Mouse (Mus musculus) forebrain, postnatal 0 days (tissue): Measurements from ENCODE around the gene Bend3. TPM values are rescaled to one million over a fixed set of nuclear protein-coding genes. Genes with fewer than 3 reads are reported as not detected.

Source experiments
- ATAC-seq: fragments of 200-750 bp; cut with Nextera tagmentation; 2 replicates; pipeline ENCODE4 v1.8.0; 2017; ENCODE audit warnings: mild to moderate bottlenecking, moderate library complexity
- DNase-seq: peaks from one replicate; pipeline ENCODE4 v3.0.0-alpha.2; 2015
- H3K27ac ChIP-seq: fragments of 300-500 bp; sonication (generic); 2 replicates; pipeline ENCODE4 v1.5.1; 2014; ENCODE audit warnings: low read depth, mild to moderate bottlenecking, antibody characterized with exemption, low read length, moderate library complexity, mixed read lengths
- H3K27me3 ChIP-seq: fragments of 300-500 bp; sonication (generic); 2 replicates; pipeline ENCODE4 v1.6.1; 2014; ENCODE audit warnings: mild to moderate bottlenecking, low read length, mixed read lengths; ENCODE audit not compliant: insufficient read depth
- H3K36me3 ChIP-seq: fragments of 300-500 bp; sonication (generic); 2 replicates; pipeline ENCODE4 v1.6.1; 2014; ENCODE audit warnings: mild to moderate bottlenecking, moderate library complexity; ENCODE audit not compliant: insufficient read depth
- H3K4me1 ChIP-seq: fragments of 300-500 bp; sonication (generic); 2 replicates; pipeline ENCODE4 v1.6.1; 2014; ENCODE audit warnings: antibody characterized with exemption; ENCODE audit not compliant: insufficient read depth
- H3K4me2 ChIP-seq: fragments of 300-500 bp; sonication (generic); 2 replicates; pipeline ENCODE4 v1.6.1; 2014; ENCODE audit warnings: low read depth, mild to moderate bottlenecking, moderate library complexity
- H3K4me3 ChIP-seq: fragments of 300-500 bp; sonication (generic); 2 replicates; pipeline ENCODE4 v1.5.1; 2014; ENCODE audit warnings: low read depth, low read length, mixed read lengths
- H3K9ac ChIP-seq: fragments of 300-500 bp; sonication (generic); 2 replicates; pipeline ENCODE4 v1.6.1; 2014; ENCODE audit warnings: mild to moderate bottlenecking
- H3K9me3 ChIP-seq: fragments of 300-500 bp; sonication (generic); 2 replicates; pipeline ENCODE4 v1.6.1; 2016; ENCODE audit warnings: low read length
- CTCF ChIP-seq: sonication (generic); IDR thresholded peaks from 2 replicates; pipeline ENCODE4 v1.5.1; 2016; ENCODE audit warnings: antibody characterized with exemption, control low read depth, low read depth
- WGBS: fragments of 180-500 bp; shearing (Covaris S2); extraction: QIAGEN DNeasy Blood & Tissue Kit; methylation state at CpG from one replicate; pipeline ENCODE4 v1.1.7; 2014; 5-methylcytosine and 5-hydroxymethylcytosine counted together
- polyA plus RNA-seq: library from polyadenylated mRNA; unstranded; fragments of >200 nt; fragmentation: Nextera tagmentation; extraction: Ambion mirVana; gene quantifications from 2 replicates; pipeline ENCODE4 v1.2.1, GENCODE M21; 2015
- total RNA-seq: library from RNA; depleted of rRNA; stranded (reverse); fragments of >200 nt; gene quantifications from 2 replicates; pipeline ENCODE4 v1.2.3, GENCODE M21; 2014

Bend3 gene
- total and polyA plus RNA-seq, 2 experiments from 2014 or later: 2.2 to 11.1 TPM

DNA sequence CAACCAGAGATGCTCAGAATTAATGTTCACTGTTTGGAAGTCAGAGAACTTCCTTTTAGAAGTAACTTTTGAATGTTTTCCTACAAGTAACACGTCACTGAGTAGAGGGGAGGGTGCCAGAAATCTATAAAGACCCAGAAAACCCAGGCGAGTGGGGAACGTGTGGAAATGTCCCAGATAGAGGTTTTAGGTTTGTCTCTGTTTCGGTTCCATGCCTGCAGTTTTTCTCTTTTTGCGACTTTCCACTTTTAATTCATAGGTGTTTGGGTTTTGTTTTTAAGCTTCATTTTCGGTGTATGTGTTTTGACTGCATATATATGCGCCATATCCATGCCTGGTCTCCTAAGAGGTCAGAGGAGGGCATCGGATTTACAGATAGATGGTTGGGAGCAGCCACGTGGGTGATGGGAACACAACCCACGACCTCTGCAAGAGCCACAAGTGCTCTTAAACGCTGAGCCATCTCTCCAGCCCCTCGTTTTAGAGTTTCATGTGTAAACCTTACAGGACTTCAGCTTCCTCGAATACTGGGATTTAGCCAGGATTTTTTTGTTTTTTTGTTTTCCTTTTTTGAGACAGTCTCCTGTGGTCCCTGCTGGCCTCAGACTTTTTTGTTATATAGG lies 1.7 kb downstream of the Bend3 start:
- Histone ChIP-seq H3K9ac (peak overlapping the region; percentile 98), H3K36me3 (no peaks in the 10 kb centered on the region), H3K27ac (peak overlapping the region; percentile 99), H3K9me3 (no peaks in the 10 kb centered on the region), H3K4me1 (peaks cover 7% of the 10 kb centered on the region; the same call in 1 of the 2 replicates), H3K4me2 (peak overlapping the region; percentile 98), H3K4me3 (peak overlapping the region; percentile 93), H3K27me3 (no peaks in the 10 kb centered on the region)
- no peak for TF ChIP-seq CTCF
- 4% methylated on average over 13 of the region's 13 CpGs for WGBS
- ATAC-seq (no peak), DNase-seq (no peak)

- no peak for DNase-seq
- no peak overlapping the region for H3K4me2 ChIP-seq
- H3K9ac ChIP-seq: no peak overlapping the region
- H3K27me3 ChIP-seq: no peaks in the 10 kb centered on the region
- H3K4me3 ChIP-seq: no peak overlapping the region
- no peaks in the 10 kb centered on the region for H3K9me3 ChIP-seq
- WGBS: 43% methylated on average over 4 of the region's 4 CpGs
- no peak for ATAC-seq
- H3K4me1 ChIP-seq: peaks cover 7% of the 10 kb centered on the region; the same call in 1 of the 2 replicates
- no peaks in the 10 kb centered on the region for H3K36me3 ChIP-seq
- TF ChIP-seq CTCF: no peak
- H3K27ac ChIP-seq: no peak overlapping the region
Observed at GRCm38 (mm10) chr10:43481179-43481578, 2.5 kb downstream of the Bend3 start.

DNA sequence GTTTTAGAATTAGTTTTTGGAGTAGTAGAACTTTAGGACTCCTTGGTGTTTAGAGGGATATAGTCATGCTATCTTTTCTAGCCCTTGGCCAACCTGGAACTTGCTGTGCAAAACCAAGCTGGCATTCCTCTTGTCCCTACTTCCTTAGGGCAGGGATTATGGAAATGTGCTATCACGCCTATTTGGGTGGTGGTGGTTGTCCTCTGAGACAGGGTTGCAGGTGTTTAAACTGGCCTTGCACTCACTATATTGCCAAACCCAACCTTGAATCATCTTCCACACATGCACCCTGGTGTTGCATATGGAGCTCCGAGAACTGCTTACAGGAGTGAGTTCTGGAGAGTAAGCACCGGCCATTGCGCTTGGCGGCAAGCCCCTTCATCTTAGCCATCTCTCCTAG lies 3.4 kb downstream of the Bend3 start:
- H3K9me3 ChIP-seq: no peaks in the 10 kb centered on the region
- no peak overlapping the region for H3K27ac ChIP-seq
- DNase-seq (no peak), ATAC-seq (no peak)
- 86% methylated on average over 5 of the region's 5 CpGs for WGBS
- H3K4me3 ChIP-seq: no peak overlapping the region
- H3K27me3 ChIP-seq: no peaks in the 10 kb centered on the region
- H3K36me3 ChIP-seq: no peaks in the 10 kb centered on the region
- H3K4me2 ChIP-seq: no peak overlapping the region
- H3K4me1 ChIP-seq: peaks cover 7% of the 10 kb centered on the region; the same call in 1 of the 2 replicates
- no peak for TF ChIP-seq CTCF
- H3K9ac ChIP-seq: no peak overlapping the region

- H3K27me3 ChIP-seq: no peaks in the 10 kb centered on the region
- DNase-seq (no peak), ATAC-seq (no peak)
- TF ChIP-seq CTCF: no peak
- peak overlapping the region; percentile 17; the same call in 1 of the 2 replicates for H3K27ac ChIP-seq
- 45% methylated on average over 9 of the region's 9 CpGs for WGBS
- H3K4me1 ChIP-seq: peaks cover 7% of the 10 kb centered on the region; the same call in 1 of the 2 replicates
- no peak overlapping the region for H3K4me3 ChIP-seq
- H3K36me3 ChIP-seq: no peaks in the 10 kb centered on the region
- no peak overlapping the region for H3K4me2 ChIP-seq
- no peaks in the 10 kb centered on the region for H3K9me3 ChIP-seq
- H3K9ac ChIP-seq: 0 out of 2 replicates have a peak overlapping the region, but pooled peaks have one; percentile 4
Observed at GRCm38 (mm10) chr10:43483426-43483995, 4.9 kb downstream of the Bend3 start.

- TF ChIP-seq CTCF: no peak
- no peak for DNase-seq
Observed at GRCm38 (mm10) chr10:43485751-43486268, 7.2 kb downstream of the Bend3 start.

DNA sequence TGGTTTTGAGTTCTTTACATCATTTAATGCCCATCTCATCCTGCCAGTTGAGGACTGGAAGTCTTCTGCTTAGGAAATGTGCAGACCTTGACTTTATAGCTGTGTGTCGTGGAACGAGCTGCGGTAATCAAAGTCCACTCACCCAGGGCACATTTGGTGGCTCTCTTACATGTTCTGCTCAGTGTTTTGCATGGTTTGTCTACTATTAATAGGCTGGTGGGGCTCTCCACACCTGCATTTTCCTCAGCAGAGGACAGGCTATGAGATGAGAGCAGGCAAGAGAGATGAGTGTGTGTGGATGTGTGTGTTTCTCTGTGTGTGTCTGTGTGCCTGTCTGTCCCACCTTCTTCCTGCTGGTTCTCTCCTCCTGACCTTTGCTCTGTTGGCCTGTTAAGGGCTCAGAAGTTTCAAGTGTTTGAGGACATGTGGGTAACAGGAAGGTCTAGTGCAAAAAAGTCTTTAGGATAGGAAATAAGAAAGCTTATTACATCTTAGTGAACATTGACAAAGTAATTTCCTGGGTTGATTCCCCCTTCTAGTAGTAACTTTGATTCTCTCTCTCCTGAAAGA lies 8.9 kb downstream of the Bend3 start:
- no peak overlapping the region for H3K9ac ChIP-seq
- H3K36me3 ChIP-seq: no peaks in the 10 kb centered on the region
- H3K4me3 ChIP-seq: no peak overlapping the region
- TF ChIP-seq CTCF: no peak
- no peaks in the 10 kb centered on the region for H3K9me3 ChIP-seq
- H3K4me2 ChIP-seq: no peak overlapping the region
- no peaks in the 10 kb centered on the region for H3K27me3 ChIP-seq
- DNase-seq (no peak), ATAC-seq (no peak)
- no peaks in the 10 kb centered on the region for H3K4me1 ChIP-seq
- WGBS: 94% methylated on average over 3 of the region's 3 CpGs
- H3K27ac ChIP-seq: no peak overlapping the region

More at GRCm38 (mm10) chr10:43485751-43486268, 7.2 kb downstream of the Bend3 start:
- Histone ChIP-seq H3K4me2 (no peak overlapping the region), H3K4me1 (peaks cover 7% of the 10 kb centered on the region; the same call in 1 of the 2 replicates), H3K27ac (no peak overlapping the region), H3K4me3 (no peak overlapping the region), H3K9ac (no peak overlapping the region), H3K27me3 (no peaks in the 10 kb centered on the region), H3K36me3 (no peaks in the 10 kb centered on the region), H3K9me3 (no peaks in the 10 kb centered on the region)
- WGBS: 86% methylated on average over 6 of the region's 6 CpGs
- no peak for ATAC-seq

DNA sequence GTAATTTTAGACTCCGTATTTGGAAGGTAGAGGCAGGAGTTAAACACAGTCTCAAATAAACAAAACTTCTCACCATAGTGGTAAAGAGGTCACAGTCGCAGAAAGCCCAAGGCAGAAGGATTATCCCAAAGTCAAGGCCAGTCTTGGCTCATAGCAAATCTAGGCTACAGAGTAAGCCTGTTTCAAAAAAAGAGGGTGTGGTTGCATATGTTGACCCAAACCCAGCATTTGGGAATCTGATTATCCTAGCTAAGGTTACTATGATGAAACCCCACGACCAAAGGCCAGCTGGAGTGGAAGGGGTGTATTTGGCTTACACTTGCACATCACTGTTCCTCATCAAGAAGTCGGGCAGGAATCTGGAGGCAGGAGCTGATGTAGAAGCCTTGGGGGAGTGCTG lies 9.6 kb downstream of the Bend3 start:
- H3K36me3 ChIP-seq: no peaks in the 10 kb centered on the region
- H3K9me3 ChIP-seq: no peaks in the 10 kb centered on the region
- DNase-seq (no peak), ATAC-seq (no peak)
- no peak overlapping the region for H3K4me2 ChIP-seq
- H3K9ac ChIP-seq: no peak overlapping the region
- no peak overlapping the region for H3K4me3 ChIP-seq
- TF ChIP-seq CTCF: no peak
- no peak overlapping the region for H3K27ac ChIP-seq
- no peaks in the 10 kb centered on the region for H3K27me3 ChIP-seq
- no peaks in the 10 kb centered on the region for H3K4me1 ChIP-seq
- WGBS: 87% methylated on average over 4 of the region's 4 CpGs
